Mouse (Mus musculus) stomach, embryonic 16.5 days (tissue): ENCODE measurements at regions not wholly inside any gene's neighbourhood (a gene's known extent, or its start where the extent isn't known, plus 50 kb on each side); places are given as distances from the start of the nearest gene placed in this dataset.

ENCODE experiments used
- ATAC-seq: fragments of 200-750 bp; cut with Nextera tagmentation; 2 replicates; pipeline ENCODE4 v1.8.0; 2017; ENCODE audit warnings: moderate number of reproducible peaks, moderate TSS enrichment; ENCODE audit not compliant: insufficient read depth, low FRiP score
- H3K27ac ChIP-seq: fragments of 300-500 bp; sonication (generic); 2 replicates; pipeline ENCODE4 v1.5.1; 2014; ENCODE audit warnings: low read length
- H3K27me3 ChIP-seq: fragments of 300-500 bp; sonication (generic); 2 replicates; pipeline ENCODE4 v1.6.1; 2014; ENCODE audit warnings: low read length, control low read depth, mixed read lengths; ENCODE audit not compliant: control insufficient read depth, insufficient read depth
- H3K36me3 ChIP-seq: fragments of 300-500 bp; sonication (generic); 2 replicates; pipeline ENCODE4 v1.6.1; 2014; ENCODE audit warnings: low read length; ENCODE audit not compliant: control insufficient read depth, insufficient read depth
- H3K4me1 ChIP-seq: fragments of 300-500 bp; sonication (generic); 2 replicates; pipeline ENCODE4 v1.6.1; 2014; ENCODE audit warnings: low read length, control low read depth, mixed read lengths; ENCODE audit not compliant: control insufficient read depth, insufficient read depth
- H3K4me2 ChIP-seq: fragments of 300-500 bp; sonication (generic); 2 replicates; pipeline ENCODE4 v1.6.1; 2014; ENCODE audit warnings: low read depth, low read length, mixed read lengths
- H3K4me3 ChIP-seq: fragments of 300-500 bp; sonication (generic); replicated peaks from 2 replicates; pipeline ENCODE4 v1.5.1; 2014; ENCODE audit warnings: mild to moderate bottlenecking, low read length
- H3K9ac ChIP-seq: fragments of 300-500 bp; sonication (generic); 2 replicates; pipeline ENCODE4 v1.6.1; 2014; ENCODE audit warnings: low read length
- H3K9me3 ChIP-seq: fragments of 300-500 bp; sonication (generic); replicated peaks from 2 replicates; pipeline ENCODE4 v1.6.1; 2016; ENCODE audit warnings: low read length, control low read depth; ENCODE audit not compliant: control insufficient read depth
- WGBS: fragments of 180-500 bp; shearing (Covaris S2); extraction: QIAGEN DNeasy Blood & Tissue Kit; methylation state at CpG from one replicate; pipeline ENCODE4 v1.1.7; 2014; 5-methylcytosine and 5-hydroxymethylcytosine counted together

GRCm38 (mm10) chr5:101426067-101426771 is 238.6 kb downstream of the Nkx6-1 start:
- Histone ChIP-seq H3K27me3 (no peaks in the 10 kb centered on the region), H3K4me3 (no peak overlapping the region), H3K4me1 (peaks cover 14% of the 10 kb centered on the region), H3K9me3 (no peaks in the 10 kb centered on the region), H3K9ac (no peak overlapping the region; the same call in 1 of the 2 replicates), H3K4me2 (0 out of 2 replicates have a peak overlapping the region, but pooled peaks have one; percentile 1), H3K27ac (peak overlapping the region; percentile 22; the same call in 1 of the 2 replicates), H3K36me3 (no peaks in the 10 kb centered on the region)
- WGBS = 36% methylated on average over 13 of the region's 13 CpGs
- ATAC-seq = no peak

- H3K9me3 ChIP-seq = no peaks in the 10 kb centered on the region
- no peak overlapping the region for H3K4me3 ChIP-seq
- H3K4me1 ChIP-seq = peaks cover 5% of the 10 kb centered on the region; the same call in 1 of the 2 replicates
- H3K27ac ChIP-seq = 0 out of 2 replicates have a peak overlapping the region, but pooled peaks have one; percentile 49
- no peak overlapping the region for H3K4me2 ChIP-seq
- peak; percentile 81 for ATAC-seq
- H3K36me3 ChIP-seq = no peaks in the 10 kb centered on the region
- no peak overlapping the region for H3K9ac ChIP-seq
- no peaks in the 10 kb centered on the region for H3K27me3 ChIP-seq
- 13% methylated on average over 5 of the region's 5 CpGs for WGBS
Observed at GRCm38 (mm10) chr5:101384316-101384715, 280.5 kb downstream of the Nkx6-1 start.

- H3K4me3 ChIP-seq = no peak overlapping the region
- H3K27ac ChIP-seq = no peak overlapping the region
- no peaks in the 10 kb centered on the region for H3K9me3 ChIP-seq
- H3K4me1 ChIP-seq = peaks cover 5% of the 10 kb centered on the region; the same call in 1 of the 2 replicates
- H3K9ac ChIP-seq = no peak overlapping the region
- H3K4me2 ChIP-seq = no peak overlapping the region
- no peaks in the 10 kb centered on the region for H3K36me3 ChIP-seq
- no peaks in the 10 kb centered on the region for H3K27me3 ChIP-seq
- ATAC-seq = no peak
- 83% methylated on average over 8 of the region's 8 CpGs for WGBS
Observed at GRCm38 (mm10) chr5:101381361-101381760, 283.4 kb downstream of the Nkx6-1 start.

- H3K9ac ChIP-seq = no peak overlapping the region
- WGBS = 84% methylated on average over 6 of the region's 6 CpGs
- no peaks in the 10 kb centered on the region for H3K27me3 ChIP-seq
- H3K27ac ChIP-seq = no peak overlapping the region
- H3K9me3 ChIP-seq = no peaks in the 10 kb centered on the region
- no peaks in the 10 kb centered on the region for H3K36me3 ChIP-seq
- ATAC-seq = no peak
- no peaks in the 10 kb centered on the region for H3K4me1 ChIP-seq
- no peak overlapping the region for H3K4me2 ChIP-seq
- H3K4me3 ChIP-seq = no peak overlapping the region
Observed at GRCm38 (mm10) chr5:101376657-101377056, 288.1 kb downstream of the Nkx6-1 start.

- no peaks in the 10 kb centered on the region for H3K4me1 ChIP-seq
- 71% methylated on average over 2 of the region's 2 CpGs for WGBS
- H3K9me3 ChIP-seq = no peaks in the 10 kb centered on the region
- no peak overlapping the region for H3K4me2 ChIP-seq
- no peak overlapping the region for H3K9ac ChIP-seq
- ATAC-seq = peak; percentile 40; the same call in 1 of the 2 replicates
- H3K4me3 ChIP-seq = no peak overlapping the region
- no peak overlapping the region for H3K27ac ChIP-seq
- H3K36me3 ChIP-seq = no peaks in the 10 kb centered on the region
- H3K27me3 ChIP-seq = no peaks in the 10 kb centered on the region
Observed at GRCm38 (mm10) chr5:101374129-101374528, 290.7 kb downstream of the Nkx6-1 start.

GRCm38 (mm10) chr5:101372204-101372603 is 292.6 kb downstream of the Nkx6-1 start:
- no peak overlapping the region for H3K9ac ChIP-seq
- ATAC-seq = no peak
- H3K4me1 ChIP-seq = no peaks in the 10 kb centered on the region
- no peaks in the 10 kb centered on the region for H3K36me3 ChIP-seq
- no peak overlapping the region for H3K27ac ChIP-seq
- H3K4me3 ChIP-seq = no peak overlapping the region
- 49% methylated on average over 8 of the region's 8 CpGs for WGBS
- H3K27me3 ChIP-seq = no peaks in the 10 kb centered on the region; the same call in 1 of the 2 replicates
- no peaks in the 10 kb centered on the region for H3K9me3 ChIP-seq
- H3K4me2 ChIP-seq = no peak overlapping the region

GRCm38 (mm10) chr5:101365364-101365763 is 299.4 kb downstream of the Nkx6-1 start:
- Histone ChIP-seq H3K9ac (no peak overlapping the region), H3K9me3 (no peaks in the 10 kb centered on the region), H3K4me3 (no peak overlapping the region), H3K36me3 (no peaks in the 10 kb centered on the region), H3K27me3 (peaks cover 5% of the 10 kb centered on the region), H3K4me2 (no peak overlapping the region), H3K27ac (no peak overlapping the region), H3K4me1 (no peaks in the 10 kb centered on the region)
- ATAC-seq = no peak
- WGBS = 10% methylated on average over 11 of the region's 11 CpGs

GRCm38 (mm10) chr5:101359986-101360385 is 304.8 kb downstream of the Nkx6-1 start:
- no peak for ATAC-seq
- no peaks in the 10 kb centered on the region for H3K4me1 ChIP-seq
- 58% methylated on average over 6 of the region's 6 CpGs for WGBS
- no peaks in the 10 kb centered on the region for H3K36me3 ChIP-seq
- H3K4me3 ChIP-seq = no peak overlapping the region
- no peaks in the 10 kb centered on the region for H3K27me3 ChIP-seq
- no peaks in the 10 kb centered on the region for H3K9me3 ChIP-seq
- no peak overlapping the region for H3K4me2 ChIP-seq
- no peak overlapping the region for H3K9ac ChIP-seq
- no peak overlapping the region for H3K27ac ChIP-seq

- no peak overlapping the region for H3K4me3 ChIP-seq
- no peak overlapping the region for H3K4me2 ChIP-seq
- H3K9me3 ChIP-seq = no peaks in the 10 kb centered on the region
- no peaks in the 10 kb centered on the region for H3K27me3 ChIP-seq
- no peak overlapping the region for H3K9ac ChIP-seq
- no peak for ATAC-seq
- no peaks in the 10 kb centered on the region for H3K4me1 ChIP-seq
- no peaks in the 10 kb centered on the region for H3K36me3 ChIP-seq
- H3K27ac ChIP-seq = no peak overlapping the region
- WGBS = 82% methylated on average over 3 of the region's 3 CpGs
Observed at GRCm38 (mm10) chr5:101345406-101345805, 319.4 kb downstream of the Nkx6-1 start.
